Mouse (Mus musculus) neutrophil, adult 5-6 weeks (primary cell): ENCODE data around the gene Arhgap6. TPM values are rescaled to one million over a fixed set of nuclear protein-coding genes. Genes with fewer than 3 reads are reported as not detected.

Experiments
- total RNA-seq: library from RNA; stranded (forward); fragments of 200-1000 nt; gene quantifications from 2 replicates; pipeline ENCODE4 v1.2.3, GENCODE M21; 2017

The Arhgap6 gene
- total RNA-seq, 1 experiment from 2014 or later: 4.5 TPM

Other genes starting within 250 kb of the Arhgap6 start
- gene Frmpd4, start 217.9 kb upstream of the Arhgap6 start, total RNA-seq: not detected in 2 replicates
- gene Msl3, start 121.2 kb upstream of the Arhgap6 start, total RNA-seq: 49.8 and 55.3 TPM in 2 replicates